Mouse (Mus musculus): ENCODE data around the gene Sp6.
A peak's percentile ranks its signal among the peaks of the same experiment; 100 is the strongest.

Gene Sp6

DNA sequence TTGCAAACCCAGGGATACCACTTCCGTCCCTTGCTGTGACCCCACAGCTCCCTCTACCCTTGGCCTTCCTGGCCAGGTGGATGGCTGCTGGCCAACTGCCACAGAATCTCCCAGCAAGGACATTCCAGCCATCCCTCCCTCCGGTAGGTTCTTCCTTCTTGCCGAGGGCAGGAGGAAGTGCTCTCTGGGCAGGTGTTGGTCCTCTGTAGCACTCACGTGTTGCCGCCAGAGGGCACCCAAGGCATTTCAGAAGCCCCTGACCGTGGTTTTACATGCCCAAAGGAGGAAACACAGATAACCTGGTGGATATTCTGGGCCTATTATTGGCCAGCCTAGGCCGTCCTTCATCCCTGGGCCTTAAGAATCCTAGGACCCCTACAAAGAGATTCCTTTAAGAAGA is 30.8 kb upstream of the Sp6 start:
- peak; percentile 62 for DNase-seq (ENCODE audit: low read depth)

DNA sequence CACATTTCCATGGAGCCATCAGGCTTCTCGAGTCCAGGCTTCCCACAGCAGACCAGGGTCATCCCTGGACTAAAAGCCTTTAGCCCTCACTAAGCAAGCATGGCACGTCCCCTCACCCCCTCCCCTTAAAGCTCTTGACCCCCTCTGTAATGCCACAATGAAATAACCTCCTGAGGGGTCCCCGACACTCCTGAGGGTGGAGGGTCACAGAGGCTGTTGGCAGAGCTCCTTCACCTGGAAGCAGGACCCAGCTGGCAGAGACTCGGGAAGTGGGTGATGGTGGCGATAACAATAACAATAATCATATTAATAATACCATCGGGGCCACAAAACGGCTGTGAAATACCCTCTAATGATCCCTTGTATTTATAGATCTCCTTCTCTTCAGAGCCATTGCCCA is 30.3 kb upstream of the Sp6 start, which contains the start of gene Sp2:
Sp2 (minus strand) TSS at position 101 of the 400 bp plus-strand sequence.
- DNase-seq (ENCODE audit: low read depth), result no peak

DNA sequence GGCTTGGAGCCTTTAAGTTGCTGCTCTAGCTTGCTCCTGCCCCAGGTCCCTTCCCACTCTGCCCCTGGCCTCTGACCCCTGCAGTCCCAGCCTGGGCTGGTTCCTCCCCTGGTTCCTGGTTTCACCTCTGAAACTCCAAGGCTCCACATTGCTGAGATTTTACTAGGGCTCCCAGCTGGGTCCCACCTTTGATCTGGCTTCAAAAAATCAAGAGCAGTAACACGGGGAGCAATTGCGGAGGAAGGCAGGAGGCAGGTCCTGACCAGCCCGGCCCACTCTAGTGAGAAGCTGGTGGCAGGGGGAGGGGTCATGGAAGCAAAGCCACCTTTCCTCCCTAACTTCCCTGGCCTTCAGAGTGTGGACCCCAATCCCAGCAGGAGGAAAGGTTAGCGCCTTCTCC is 28.3 kb upstream of the Sp6 start:
- DNase-seq (ENCODE audit: low read depth), result no peak

DNA sequence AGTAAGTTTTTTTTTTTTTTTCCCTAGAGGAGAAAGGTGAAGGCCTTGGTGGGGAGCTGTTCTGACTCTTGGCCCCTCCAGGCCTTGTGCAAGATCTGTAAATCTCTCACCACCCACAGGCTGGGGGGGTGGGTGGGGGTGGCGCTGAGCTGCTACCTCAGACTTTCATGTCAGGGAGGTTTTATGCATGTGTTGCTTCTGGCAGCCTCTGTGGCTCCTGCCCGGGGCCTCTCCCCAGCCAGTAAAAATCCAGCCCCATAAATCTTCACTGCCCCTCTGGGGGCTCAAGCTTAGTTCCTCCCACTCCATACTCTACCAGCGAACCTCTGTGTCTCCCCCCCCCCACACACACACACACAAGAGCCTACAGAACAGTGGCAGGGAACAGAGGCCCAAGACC is 26.7 kb upstream of the Sp6 start:
- DNase-seq (ENCODE audit: low read depth), result no peak

GRCm38 (mm10) chr11:96987873-96988655 is 25.1 kb upstream of the Sp6 start:
- DNase-seq (ENCODE audit: low read depth), result no peak

- no peak for DNase-seq (ENCODE audit: low read depth)
Measured at GRCm38 (mm10) chr11:96991501-96991900, 21.7 kb upstream of the Sp6 start.

DNA sequence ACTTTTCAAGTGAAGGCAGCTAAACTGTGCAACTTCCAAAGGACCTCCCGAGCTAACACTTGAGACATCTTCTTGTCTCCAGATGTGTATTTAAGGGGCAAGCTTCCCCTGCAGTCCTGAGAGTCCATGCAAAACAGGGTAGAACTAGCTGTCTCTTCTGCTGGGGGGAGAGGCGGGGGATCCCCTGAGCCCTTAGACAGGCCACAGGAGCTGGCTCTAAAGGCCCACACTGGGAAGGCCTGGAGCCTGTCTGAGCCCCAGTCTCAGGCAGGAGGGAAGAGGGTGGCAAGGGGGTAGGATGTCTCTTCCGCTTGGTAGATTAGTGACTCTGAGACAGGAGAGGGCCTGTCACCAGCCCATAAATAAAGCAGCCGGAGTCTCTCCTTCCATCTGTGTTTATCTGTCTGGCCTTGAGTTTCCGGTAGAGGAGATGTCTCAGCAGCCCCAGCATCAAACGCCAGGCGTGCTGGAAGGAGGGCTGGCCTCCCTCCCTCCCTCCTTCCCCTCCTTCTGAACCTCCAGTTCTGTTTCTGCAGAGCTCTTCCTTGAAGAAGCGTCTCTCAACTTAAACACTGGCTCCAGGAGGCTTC is 20.4 kb upstream of the Sp6 start:
- DNase-seq (ENCODE audit: low read depth), result no peak

DNA sequence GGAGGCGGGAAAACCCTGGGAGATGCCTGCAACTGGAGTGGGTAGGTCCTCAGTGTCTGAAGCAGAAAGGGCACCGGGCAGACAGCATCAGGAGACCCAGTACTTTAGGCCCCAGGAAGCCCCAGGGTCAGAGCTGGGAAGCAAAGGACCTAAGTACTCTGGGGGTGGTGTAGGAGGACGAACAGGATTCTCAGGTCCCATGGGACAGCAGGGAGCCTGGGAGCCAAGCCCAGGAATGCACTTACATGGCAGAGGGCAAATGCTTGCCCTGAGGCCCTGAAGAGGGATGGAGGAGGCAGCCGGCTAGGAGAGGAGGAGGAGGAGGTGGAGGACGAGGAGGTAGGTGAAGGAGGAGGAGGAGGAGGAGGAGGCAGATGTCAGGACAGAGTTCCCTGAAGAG is 18.2 kb upstream of the Sp6 start:
- DNase-seq (ENCODE audit: low read depth), result no peak

DNA sequence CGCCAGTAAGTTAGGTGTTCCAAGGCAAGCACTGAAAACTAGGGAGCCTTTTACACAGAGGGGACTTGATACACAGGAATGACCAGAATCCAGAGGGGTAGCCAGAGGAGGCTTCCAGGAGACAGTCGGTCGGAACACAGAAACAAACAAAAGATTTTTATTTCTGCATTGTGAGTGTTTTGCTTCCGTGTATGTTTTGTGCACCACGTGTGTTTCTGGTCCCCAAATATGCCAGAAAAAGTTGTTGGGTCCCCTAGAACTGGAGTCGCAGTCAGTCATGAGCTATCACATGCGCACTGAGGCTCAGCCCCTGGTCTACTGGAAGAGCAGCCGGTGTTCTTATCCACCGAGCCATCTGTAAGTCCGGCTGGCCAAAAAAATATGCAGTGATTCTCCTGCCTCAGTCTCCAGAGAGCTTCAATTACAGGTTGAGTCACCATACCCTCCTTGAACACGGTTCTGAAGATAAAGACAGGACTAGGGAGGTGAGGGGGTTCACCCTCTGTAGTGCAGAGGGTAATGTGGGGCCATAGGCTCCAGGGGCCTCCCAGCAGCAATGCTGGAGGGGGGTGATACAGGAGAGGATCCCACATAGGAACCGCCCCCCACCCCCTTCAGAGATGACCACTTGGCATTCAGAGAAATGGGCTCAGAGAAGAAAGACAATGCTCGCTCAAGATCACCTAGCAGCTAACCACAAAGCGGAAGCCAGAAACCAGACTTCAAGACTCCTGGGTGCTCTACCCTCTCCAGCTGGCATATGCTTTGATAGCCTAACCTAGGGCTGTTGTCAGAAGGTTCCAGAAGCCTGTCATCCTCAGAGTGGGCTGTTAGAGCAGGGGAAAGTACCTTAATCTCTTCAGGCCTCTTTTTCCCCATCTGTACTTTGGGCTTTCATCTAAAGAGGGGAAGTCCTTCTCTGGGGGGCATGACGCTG is 17.1 kb upstream of the Sp6 start:
- DNase-seq (ENCODE audit: low read depth), result no peak

- no peak for DNase-seq (ENCODE audit: low read depth)
Measured at GRCm38 (mm10) chr11:96996773-96997379, 16.3 kb upstream of the Sp6 start.

- DNase-seq (ENCODE audit: low read depth), result no peak
Measured at GRCm38 (mm10) chr11:96997380-96997956, 15.7 kb upstream of the Sp6 start.

- DNase-seq (ENCODE audit: low read depth), result no peak
Measured at GRCm38 (mm10) chr11:97003170-97003569, 10.0 kb upstream of the Sp6 start.

DNA sequence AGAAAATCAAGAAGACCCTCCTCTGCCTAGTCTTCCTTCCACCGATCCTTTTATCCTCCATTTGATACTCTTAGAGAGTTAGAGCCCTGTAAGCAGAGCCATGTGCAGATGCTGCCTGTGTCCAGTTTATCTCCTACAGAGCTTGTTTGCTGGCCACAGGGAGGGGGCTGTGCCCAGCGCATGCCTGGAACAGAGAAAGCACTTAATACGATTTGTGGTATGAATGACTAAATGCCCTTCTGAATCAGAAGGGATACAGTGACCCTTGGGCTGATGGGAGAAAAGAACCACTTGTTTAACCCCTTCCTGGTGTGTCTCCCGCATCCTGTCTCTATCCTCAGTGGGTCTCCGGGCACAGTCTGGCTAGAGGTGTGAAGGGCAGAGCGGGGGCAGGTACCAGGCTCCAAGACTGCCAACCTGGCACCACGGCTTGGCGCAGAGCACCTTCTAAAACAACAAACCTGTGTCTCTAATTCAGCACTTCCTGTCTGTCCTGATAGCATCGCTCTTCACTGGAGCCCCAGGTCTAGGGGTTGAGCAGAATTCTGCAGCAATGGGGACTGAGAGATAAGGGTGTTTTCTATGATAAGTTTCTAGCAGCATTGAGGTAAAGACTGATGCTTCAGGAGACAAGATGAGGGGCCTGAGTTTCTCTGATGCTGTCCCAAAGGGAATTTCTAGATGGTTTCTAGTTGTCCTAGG is 6.0 kb upstream of the Sp6 start:
- DNase-seq (ENCODE audit: low read depth), result no peak

- no peak for DNase-seq (ENCODE audit: low read depth)
Measured at GRCm38 (mm10) chr11:97009198-97009790, 3.9 kb upstream of the Sp6 start.

- DNase-seq (ENCODE audit: low read depth), result no peak
Measured at GRCm38 (mm10) chr11:97017696-97018582, 4.7 kb downstream of the Sp6 start.

DNA sequence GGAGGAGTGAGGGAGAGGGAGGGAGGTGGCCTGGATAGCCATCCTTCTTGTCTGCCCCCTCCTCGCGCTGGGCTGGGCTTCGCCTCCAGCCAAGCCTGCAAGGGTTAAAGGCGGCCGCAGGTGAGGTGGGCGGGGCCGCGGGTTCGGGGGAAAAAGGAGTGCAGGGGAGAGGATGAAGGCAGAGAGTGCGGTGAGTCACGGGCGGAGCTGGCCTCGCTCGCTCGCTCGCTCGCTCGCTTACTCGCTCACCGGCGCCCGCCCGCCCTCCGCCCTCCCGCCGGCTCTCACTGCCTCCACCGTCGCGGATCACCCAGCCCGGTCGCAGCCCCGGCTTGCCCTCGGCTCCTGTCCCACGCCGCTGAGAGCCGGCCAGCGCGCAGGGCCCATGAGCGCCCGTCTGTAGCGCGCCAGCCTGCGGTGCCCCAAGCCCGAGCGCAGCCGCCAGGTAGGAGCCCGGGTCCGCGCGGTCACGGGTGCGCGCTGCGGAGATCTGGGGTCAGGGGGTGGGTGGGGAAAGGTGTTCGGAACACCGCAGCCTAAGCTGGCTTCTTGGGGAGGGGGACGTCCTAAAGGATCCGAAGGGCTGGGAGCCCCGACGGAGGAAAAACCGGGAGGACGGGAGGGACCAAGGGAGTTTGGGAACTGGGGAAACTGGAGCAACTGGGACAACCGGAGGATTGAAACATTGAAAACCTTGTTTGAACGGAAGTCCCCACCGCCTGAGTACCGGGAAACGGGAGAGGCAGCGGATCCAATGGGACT is 5.6 kb downstream of the Sp6 start:
- DNase-seq (ENCODE audit: low read depth), result no peak

DNA sequence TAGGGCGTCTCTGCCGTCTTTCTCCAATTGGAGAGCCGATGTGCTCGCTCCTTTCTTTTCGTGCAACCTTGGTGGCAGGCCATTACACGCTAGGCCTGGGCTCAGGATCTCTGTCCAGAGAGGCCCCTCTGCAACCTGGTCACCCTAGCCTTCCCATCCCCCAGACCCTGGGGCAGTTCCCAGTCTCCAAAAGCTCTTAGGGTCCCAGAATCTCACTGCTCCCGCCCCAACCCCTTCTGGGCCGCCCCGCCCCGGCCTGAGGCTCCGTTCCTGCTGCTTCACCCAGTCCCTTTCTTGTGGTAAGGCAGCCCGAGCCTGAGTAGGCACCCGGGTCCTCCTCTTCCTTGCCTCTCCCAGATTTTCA is 6.1 kb downstream of the Sp6 start:
- DNase-seq (ENCODE audit: low read depth), result no peak

DNA sequence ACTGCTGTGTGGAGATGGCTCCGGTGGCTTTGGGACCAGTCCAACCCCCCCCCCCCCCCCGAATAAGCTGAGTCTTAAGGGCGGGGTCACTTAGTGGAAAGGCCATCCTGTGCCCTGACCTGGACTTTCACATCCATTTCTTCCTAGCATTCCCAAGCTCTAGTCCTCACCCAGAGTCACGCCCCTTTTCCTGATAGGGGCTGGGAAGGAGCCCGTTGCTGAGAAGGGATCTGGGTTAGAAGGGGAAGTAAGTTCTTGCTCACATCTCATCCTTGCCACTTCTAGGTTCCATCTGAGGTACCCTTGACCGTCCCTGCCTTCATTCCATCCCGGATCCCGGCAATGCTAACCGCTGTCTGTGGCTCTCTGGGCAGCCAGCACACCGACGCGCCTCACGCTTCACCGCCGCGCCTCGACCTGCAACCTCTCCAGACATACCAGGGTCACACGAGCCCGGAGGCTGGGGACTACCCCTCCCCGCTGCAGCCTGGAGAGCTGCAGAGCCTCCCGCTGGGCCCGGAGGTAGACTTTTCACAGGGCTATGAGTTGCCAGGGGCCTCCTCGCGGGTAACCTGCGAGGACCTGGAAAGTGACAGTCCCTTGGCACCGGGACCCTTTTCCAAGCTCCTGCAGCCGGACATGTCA is 8.0 kb downstream of the Sp6 start:
- no peak for DNase-seq (ENCODE audit: low read depth)
